8 mouse cellular contexts compared by ENCODE assay signal in genomic region chr1:192834361-192835210, GRCm38 (mm10). TPM values are rescaled to one million over a fixed set of nuclear protein-coding genes. Genes with fewer than 3 reads are reported as not detected.
DNase-seq lines count a peak whose midpoint lies in the region; ATAC-seq and TF ChIP-seq lines count a peak whose summit lies in the region.

No protein-coding gene starts in this region.

- DNase-seq in MN1 (ENCODE audit: low spot score) = peak; percentile 87
- DNase-seq in brain, embryonic 14.5 days (ENCODE audit: low read depth) = peak; percentile 96
- peak; percentile 54 to 65 for DNase-seq in left cerebral cortex, adult 8-10 months (ENCODE audit: low spot score in 2 of 2)
- peak; percentile 83 for DNase-seq in mesoderm, embryonic 11.5 days (ENCODE audit: low read depth, low spot score)

- H3K9ac ChIP-seq in forebrain, embryonic 12.5 days = peak overlapping the region; percentile 56
- H3K9ac ChIP-seq in hindbrain, embryonic 15.5 days = peak overlapping the region; percentile 47
- peak overlapping the region; percentile 25; the same call in 1 of the 2 replicates for H3K9ac ChIP-seq in stomach, embryonic 15.5 days

- TF ChIP-seq POLR2A in brain, embryonic 14.5 days (IDR thresholded peaks at IDR 0.05; ENCODE audit: borderline replicate concordance, extremely low read depth, insufficient read depth, insufficient read length, poor library complexity, severe bottlenecking) = peak; percentile 41; the same call in 1 of the 2 replicates

- ATAC-seq in forebrain, embryonic 12.5 days (ENCODE audit: low FRiP score) = peak; percentile 96
- peak; percentile 89 for ATAC-seq in hindbrain, embryonic 15.5 days (ENCODE audit: low FRiP score, low read depth)
- peak; percentile 59 for ATAC-seq in stomach, embryonic 15.5 days (ENCODE audit: insufficient read depth, low FRiP score, low read depth)
- ATAC-seq in monocyte, adult 5-6 weeks (replicated peaks; ENCODE audit: insufficient number of reproducible peaks, low FRiP score, low TSS enrichment, poor library complexity, severe bottlenecking) = no peak

- peaks cover 31% of the 10 kb centered on the region for H3K27me3 ChIP-seq in forebrain, embryonic 12.5 days
- H3K27me3 ChIP-seq in hindbrain, embryonic 15.5 days = 0 out of 2 replicates have a peak, but pooled peaks cover 3% of the 10 kb centered on the region
- H3K27me3 ChIP-seq in stomach, embryonic 15.5 days (replicated peaks) = peaks cover 8% of the 10 kb centered on the region; the same call in 1 of the 2 replicates

- no peak for TF ChIP-seq CTCF in brain, embryonic 14.5 days (IDR thresholded peaks at IDR 0.05; ENCODE audit: borderline replicate concordance, extremely low read depth, insufficient read depth, insufficient read length)

- WGBS in forebrain, embryonic 12.5 days = under 1% methylated on average over 63 of the region's 63 CpGs
- 1% methylated on average over 63 of the region's 63 CpGs for WGBS in hindbrain, embryonic 15.5 days
- 3% methylated on average over 63 of the region's 63 CpGs for WGBS in stomach, embryonic 15.5 days

- peaks cover 49% of the 10 kb centered on the region for H3K4me1 ChIP-seq in forebrain, embryonic 12.5 days
- H3K4me1 ChIP-seq in hindbrain, embryonic 15.5 days (replicated peaks) = peaks cover 38% of the 10 kb centered on the region
- H3K4me1 ChIP-seq in stomach, embryonic 15.5 days = peaks cover 37% of the 10 kb centered on the region

- peak overlapping the region; percentile 96 for H3K27ac ChIP-seq in forebrain, embryonic 12.5 days
- peak overlapping the region; percentile 89 for H3K27ac ChIP-seq in hindbrain, embryonic 15.5 days (replicated peaks)
- peak overlapping the region; percentile 82 for H3K27ac ChIP-seq in stomach, embryonic 15.5 days

- H3K36me3 ChIP-seq in forebrain, embryonic 12.5 days (replicated peaks) = no peaks in the 10 kb centered on the region
- H3K36me3 ChIP-seq in hindbrain, embryonic 15.5 days = no peaks in the 10 kb centered on the region
- H3K36me3 ChIP-seq in stomach, embryonic 15.5 days = no peaks in the 10 kb centered on the region

- peak overlapping the region; percentile 66 for H3K4me2 ChIP-seq in forebrain, embryonic 12.5 days
- H3K4me2 ChIP-seq in hindbrain, embryonic 15.5 days = peak overlapping the region; percentile 76
- H3K4me2 ChIP-seq in stomach, embryonic 15.5 days = peak overlapping the region; percentile 96

- peak overlapping the region; percentile 39 for H3K4me3 ChIP-seq in forebrain, embryonic 12.5 days (replicated peaks)
- H3K4me3 ChIP-seq in hindbrain, embryonic 15.5 days = peak overlapping the region; percentile 39
- H3K4me3 ChIP-seq in stomach, embryonic 15.5 days (replicated peaks) = peak overlapping the region; percentile 44

- no peaks in the 10 kb centered on the region for H3K9me3 ChIP-seq in forebrain, embryonic 12.5 days
- no peaks in the 10 kb centered on the region for H3K9me3 ChIP-seq in hindbrain, embryonic 15.5 days
- H3K9me3 ChIP-seq in stomach, embryonic 15.5 days = no peaks in the 10 kb centered on the region

RNA-seq across cellular contexts. Expression of gene Sertad4, which starts 21.0 kb away (rescaled TPM):
- 32.5 and 38.7 TPM in 2 replicates for polyA plus RNA-seq in brain, embryonic 14.5 days (2012; rRNA removed)
- 24.5 and 25.8 TPM in 2 replicates for polyA plus RNA-seq in forebrain, embryonic 12.5 days (2016; fragmentation: Nextera tagmentation; extraction: Ambion mirVana)
- polyA plus RNA-seq in hindbrain, embryonic 15.5 days (2015; fragmentation: Nextera tagmentation; extraction: Ambion mirVana) = 19.4 and 20.6 TPM in 2 replicates
- 10 to 100 TPM; 16.0 to 19.6 (median 17.7) TPM for total RNA-seq in left cerebral cortex, adult 8-10 months (2022)
- polyA plus RNA-seq in stomach, embryonic 15.5 days (2015; fragmentation: Nextera tagmentation; extraction: Ambion mirVana) = 18.4 and 19.3 TPM in 2 replicates
- total RNA-seq in monocyte, adult 5-6 weeks (2017) = not detected in 3 replicates
